Mouse (Mus musculus) liver, adult (tissue): ENCODE results near the gene Plcl1.

ENCODE experiments used
- GATA4 ChIP-seq: IDR thresholded peaks from 2 replicates; pipeline ENCODE4 v1.6.1; 2014; ENCODE audit warnings: mild to moderate bottlenecking, low read length; ENCODE audit not compliant: insufficient replicate concordance

Plcl1 gene

GRCm38 (mm10) chr1:55567801-55568360 lies 162.2 kb downstream of the Plcl1 start:
- no peak for TF ChIP-seq GATA4

GRCm38 (mm10) chr1:55570225-55570624 lies 164.5 kb downstream of the Plcl1 start:
- TF ChIP-seq GATA4 = no peak

GRCm38 (mm10) chr1:55571399-55571798 lies 165.7 kb downstream of the Plcl1 start:
- TF ChIP-seq GATA4 = no peak

- TF ChIP-seq GATA4 = no peak
Measured at GRCm38 (mm10) chr1:55572202-55572601, 166.5 kb downstream of the Plcl1 start.

- TF ChIP-seq GATA4 = no peak
Measured at GRCm38 (mm10) chr1:55572664-55573063, 166.9 kb downstream of the Plcl1 start.

GRCm38 (mm10) chr1:55575916-55576315 lies 170.2 kb downstream of the Plcl1 start:
- no peak for TF ChIP-seq GATA4

- no peak for TF ChIP-seq GATA4
Measured at GRCm38 (mm10) chr1:55581752-55582151, 176.0 kb downstream of the Plcl1 start.

GRCm38 (mm10) chr1:55585441-55585840 lies 179.7 kb downstream of the Plcl1 start:
- no peak for TF ChIP-seq GATA4

GRCm38 (mm10) chr1:55588090-55588489 lies 182.4 kb downstream of the Plcl1 start:
- TF ChIP-seq GATA4 = no peak

GRCm38 (mm10) chr1:55590047-55590446 lies 184.3 kb downstream of the Plcl1 start:
- TF ChIP-seq GATA4 = no peak

- no peak for TF ChIP-seq GATA4
Measured at GRCm38 (mm10) chr1:55600496-55600895, 194.8 kb downstream of the Plcl1 start.

- no peak for TF ChIP-seq GATA4
Measured at GRCm38 (mm10) chr1:55604593-55604992, 198.9 kb downstream of the Plcl1 start.

- TF ChIP-seq GATA4 = no peak
Measured at GRCm38 (mm10) chr1:55605450-55605849, 199.7 kb downstream of the Plcl1 start.

GRCm38 (mm10) chr1:55605956-55606355 lies 200.2 kb downstream of the Plcl1 start:
- TF ChIP-seq GATA4 = no peak

GRCm38 (mm10) chr1:55606405-55606804 lies 200.7 kb downstream of the Plcl1 start:
- TF ChIP-seq GATA4 = no peak

- no peak for TF ChIP-seq GATA4
Measured at GRCm38 (mm10) chr1:55612759-55613328, 207.1 kb downstream of the Plcl1 start.

- no peak for TF ChIP-seq GATA4
Measured at GRCm38 (mm10) chr1:55617857-55618256, 212.1 kb downstream of the Plcl1 start.
